Mouse (Mus musculus) adrenal gland, postnatal 36 days (tissue): Measurements from ENCODE around the gene Madd. TPM values are rescaled to one million over a fixed set of nuclear protein-coding genes. Genes with fewer than 3 reads are reported as not detected.

Experiments used
- DNase-seq, 2 experiments: peaks; one replicate each; pipeline ENCODE4 v3.0.0; 2021; ENCODE audit warnings: mixed read lengths in 1 of 2
- total RNA-seq, 2 experiments: library from RNA; stranded (reverse); gene quantifications; 2 replicates each; pipeline ENCODE4 v1.2.3; 2021

The Madd gene
- total RNA-seq, 2 experiments from 2014 or later: 18.4 to 26.1 TPM

DNA sequence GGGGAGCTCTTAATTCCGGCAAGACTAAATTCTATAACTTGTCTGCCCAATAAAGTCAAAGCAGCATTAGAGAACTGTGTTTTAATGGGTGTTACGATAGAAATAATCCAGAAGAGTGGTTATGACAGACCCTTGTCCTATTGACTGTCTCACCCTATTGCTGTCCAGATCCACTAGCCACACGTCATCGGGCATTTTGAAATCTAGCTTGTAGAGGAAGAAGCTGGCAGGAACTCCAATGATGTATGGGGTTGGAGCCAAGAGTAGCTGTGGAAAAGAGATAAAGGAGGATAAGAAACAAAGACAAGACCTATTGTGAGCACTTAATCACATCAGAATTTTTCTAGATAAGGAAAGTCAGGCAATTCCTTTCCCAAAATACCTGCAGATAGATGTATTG lies 8.1 kb downstream of the Madd start:
- DNase-seq: no peak

DNA sequence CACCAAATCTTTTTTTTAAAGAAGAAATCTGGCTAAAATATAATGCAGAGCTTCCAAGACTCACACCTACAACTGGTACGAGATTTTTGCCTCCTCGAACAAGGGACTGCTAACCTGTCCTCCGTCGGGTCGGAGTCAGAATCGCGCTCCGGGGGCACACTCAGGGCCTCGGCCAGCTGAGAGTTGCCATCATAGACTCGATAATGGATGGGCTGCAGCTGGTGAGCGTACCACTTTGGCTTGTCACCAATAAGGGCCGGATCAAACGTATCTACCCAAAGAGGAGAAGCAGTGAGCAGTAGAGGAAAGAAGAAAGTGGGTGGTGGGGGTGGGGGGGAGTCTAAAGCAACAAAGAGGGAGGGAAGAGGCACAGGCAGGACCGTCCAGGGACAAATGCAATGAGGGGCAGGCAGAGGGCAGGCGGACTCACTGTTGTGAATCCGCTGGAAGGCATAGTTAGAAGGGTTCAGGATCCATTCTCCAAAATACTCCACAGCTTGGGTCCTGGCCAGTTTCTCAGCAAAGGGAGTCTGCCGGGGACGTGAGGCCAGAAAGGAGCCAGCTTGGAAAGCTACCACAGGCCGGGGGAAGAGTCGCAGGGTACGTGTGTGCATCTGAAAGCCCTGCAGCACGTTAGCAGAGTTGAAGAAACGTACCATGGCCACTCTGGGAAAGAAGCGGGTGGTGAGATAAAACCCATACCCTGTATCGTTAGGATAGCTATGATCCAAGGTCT lies 13.9 kb downstream of the Madd start:
- DNase-seq: no peak

DNA sequence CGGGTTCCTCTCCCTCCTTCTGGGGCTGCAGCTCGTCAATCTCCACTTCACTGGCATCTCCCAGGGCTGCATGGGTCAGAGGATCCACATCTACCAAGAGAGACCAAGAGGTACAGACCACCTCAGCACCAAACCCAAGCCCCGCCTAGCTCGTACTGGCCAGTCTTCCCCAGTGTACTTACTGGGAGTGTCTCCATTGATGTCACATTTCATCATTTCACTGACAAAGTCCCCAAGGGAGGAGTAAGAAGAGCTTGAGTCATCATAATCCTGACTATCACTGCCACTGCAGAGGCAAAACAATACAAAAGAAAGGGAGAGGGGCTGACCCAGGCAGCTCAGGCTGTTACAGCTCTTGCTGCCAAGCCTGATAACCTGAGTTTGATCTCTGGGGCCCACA lies 16.0 kb downstream of the Madd start:
- no peak for DNase-seq

GRCm38 (mm10) chr2:91164991-91165390 lies 18.6 kb downstream of the Madd start:
- DNase-seq: no peak

GRCm38 (mm10) chr2:91163532-91163931 lies 20.1 kb downstream of the Madd start:
- DNase-seq: no peak

DNA sequence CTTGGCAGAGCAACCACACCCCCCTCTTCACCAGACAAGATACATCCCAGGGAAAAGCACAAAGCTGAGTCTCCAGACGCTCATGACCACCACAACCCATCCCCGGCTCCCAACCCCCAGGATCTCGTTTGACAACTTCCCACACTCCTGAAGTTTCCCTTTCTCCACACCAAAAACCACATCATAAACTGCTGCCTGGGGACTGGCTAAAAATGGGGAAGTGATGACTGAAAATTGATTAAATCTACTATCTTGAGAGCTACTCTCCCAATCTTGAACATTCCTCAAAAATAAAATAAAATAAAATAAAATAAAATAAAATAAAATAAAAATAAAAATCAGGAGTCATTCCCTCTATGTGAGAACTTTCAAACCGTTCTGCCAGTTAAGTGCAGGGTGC lies 20.7 kb downstream of the Madd start:
- DNase-seq: no peak

DNA sequence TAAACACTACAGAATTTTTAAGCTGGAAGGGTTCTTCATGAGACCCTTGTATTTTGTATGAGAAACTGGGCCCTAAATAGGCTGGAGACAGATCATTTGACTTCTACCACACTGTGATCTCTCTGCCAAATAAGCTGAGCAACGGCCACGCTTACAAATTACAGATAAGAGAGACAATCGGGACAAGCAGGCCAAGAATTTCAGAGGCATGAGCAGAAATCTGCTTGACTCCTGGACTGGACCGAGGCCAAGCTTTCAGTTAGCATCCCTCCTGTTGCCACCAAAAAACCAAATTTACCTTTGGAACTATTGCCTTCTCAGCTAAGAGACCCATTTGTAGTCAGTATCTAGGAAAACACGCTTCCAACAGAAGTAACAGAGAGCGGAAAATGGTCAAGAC lies 23.0 kb downstream of the Madd start:
- no peak for DNase-seq

- no peak for DNase-seq
These were observed 26.5 kb downstream of the Madd start for GRCm38 (mm10) chr2:91157002-91157752.

DNA sequence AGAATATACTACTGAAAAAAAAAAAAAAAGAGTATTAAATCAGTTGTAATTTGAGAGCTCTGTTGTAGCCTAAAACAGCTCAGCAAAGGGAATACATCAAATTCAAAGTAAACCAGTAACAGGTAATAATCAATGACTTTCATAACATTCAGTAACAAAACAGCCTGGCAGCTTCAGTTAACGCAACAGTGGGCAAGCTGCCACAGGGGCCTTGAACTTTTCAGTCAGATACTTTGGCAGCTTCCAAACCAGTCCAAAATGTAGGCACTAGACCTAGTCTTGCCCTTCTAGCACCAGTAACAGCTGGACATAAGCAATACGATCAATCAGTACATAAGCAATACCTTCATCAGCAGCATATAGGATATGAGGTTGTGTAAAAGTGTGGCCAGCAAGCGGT lies 29.5 kb downstream of the Madd start:
- DNase-seq: peak; percentile 85 to 86

DNA sequence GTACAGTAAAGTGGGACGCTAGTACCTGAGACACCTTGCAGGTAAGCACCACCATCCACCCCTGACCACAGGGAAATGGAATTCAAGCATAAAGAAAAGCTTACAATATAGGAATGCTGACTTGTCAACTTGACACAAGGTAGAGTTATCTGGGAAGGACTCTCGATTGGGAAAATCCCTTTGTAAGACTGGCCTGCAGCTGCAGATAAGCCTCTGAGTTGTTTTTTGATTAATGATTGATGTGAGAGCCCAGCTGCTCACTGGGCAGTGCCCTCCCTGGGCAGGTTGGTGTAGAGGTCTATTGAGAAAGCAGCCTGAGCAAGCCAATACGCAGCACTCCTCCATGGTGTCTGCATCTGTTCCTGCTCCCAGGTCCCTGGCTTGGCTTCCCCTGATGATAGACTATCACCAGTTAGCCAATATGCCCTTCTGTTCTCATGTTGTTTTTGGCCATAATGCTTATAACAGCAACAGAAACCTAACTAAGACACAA lies 30.7 kb downstream of the Madd start:
- DNase-seq: no peak

- no peak for DNase-seq
These were observed 32.3 kb downstream of the Madd start for GRCm38 (mm10) chr2:91151331-91151730.

DNA sequence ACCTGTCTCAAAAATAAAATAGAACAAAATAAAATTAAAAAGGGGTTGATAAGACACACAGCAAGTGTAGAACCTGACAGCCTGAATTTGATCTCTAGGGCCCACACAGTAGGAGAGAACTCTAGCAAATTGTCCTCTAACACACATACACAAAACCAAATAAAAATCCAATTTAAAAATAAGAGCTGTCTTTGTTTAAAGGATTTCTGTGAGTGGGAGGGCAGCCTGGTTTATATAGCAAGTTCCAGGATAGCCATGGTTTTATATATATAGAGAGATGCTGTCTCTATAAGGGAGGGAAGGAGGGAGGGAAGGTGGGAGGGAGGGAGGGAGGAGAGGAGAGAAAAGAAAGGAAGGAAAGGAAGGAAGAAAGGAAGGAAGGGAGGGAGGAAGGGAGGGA lies 35.5 kb downstream of the Madd start:
- DNase-seq: no peak

- DNase-seq: no peak
These were observed 40.2 kb downstream of the Madd start for GRCm38 (mm10) chr2:91143401-91143800.

DNA sequence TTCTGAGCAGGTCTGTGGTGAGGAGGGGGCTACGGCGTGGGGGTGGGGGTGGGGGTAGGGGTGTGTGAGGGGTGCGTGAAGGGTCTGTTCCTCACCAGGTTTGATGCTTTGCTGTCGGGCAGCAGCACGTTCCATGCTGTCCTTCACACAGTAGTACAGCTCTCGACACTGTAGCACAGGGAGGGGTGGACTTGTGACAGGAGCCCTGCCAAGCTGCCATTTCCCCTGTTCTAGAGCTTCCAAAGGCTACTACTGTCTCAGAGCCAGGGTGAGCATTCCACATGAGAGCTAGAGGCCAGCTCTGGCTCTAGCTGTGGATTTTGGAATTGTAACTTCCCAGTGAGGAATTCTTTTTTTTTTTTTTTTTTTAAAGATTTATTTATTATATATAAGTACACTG lies 40.7 kb downstream of the Madd start:
- DNase-seq: no peak

DNA sequence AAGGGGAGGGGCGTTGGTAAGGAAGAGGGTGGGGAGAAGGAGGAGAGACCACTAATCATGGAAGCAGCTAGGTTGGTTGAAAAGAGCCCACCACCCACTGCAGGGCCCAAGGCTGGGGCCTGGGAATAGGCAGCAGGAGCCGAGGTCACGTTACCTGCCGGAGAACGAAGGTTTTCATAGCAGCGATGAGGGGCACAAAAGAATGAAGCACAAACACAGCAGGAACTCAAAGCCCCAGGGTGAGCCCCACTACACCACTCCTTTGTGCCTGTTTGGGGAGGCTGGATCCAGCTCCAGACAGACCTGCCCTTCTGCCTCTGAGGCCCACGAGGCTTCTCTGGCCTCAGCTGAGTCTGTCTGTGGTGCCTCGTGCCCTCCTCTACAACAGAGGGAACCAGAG lies 43.9 kb downstream of the Madd start:
- no peak for DNase-seq

- DNase-seq: no peak
These were observed 44.3 kb downstream of the Madd start for GRCm38 (mm10) chr2:91139311-91139710.

DNA sequence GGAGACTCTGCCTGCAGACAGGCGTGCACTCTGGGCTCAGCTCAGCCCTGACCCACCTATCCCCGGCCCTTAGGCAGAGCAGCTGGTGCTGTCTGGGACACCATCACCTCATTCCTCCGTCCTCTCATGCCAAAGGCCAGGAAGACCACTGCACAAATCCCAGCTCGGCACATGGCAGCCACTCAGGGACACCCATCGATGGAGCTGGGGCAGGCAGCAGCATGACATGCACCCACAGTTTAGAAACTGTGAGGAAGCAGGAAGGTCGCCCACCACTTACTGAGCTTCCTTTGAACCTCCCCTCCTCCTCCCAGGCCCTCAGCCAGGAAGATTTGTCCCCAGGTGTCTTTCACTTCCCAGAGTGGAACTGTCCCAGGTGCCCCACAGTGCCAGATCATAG lies 46.2 kb downstream of the Madd start:
- DNase-seq: no peak

- no peak for DNase-seq
These were observed 46.9 kb downstream of the Madd start for GRCm38 (mm10) chr2:91136513-91137412.

DNA sequence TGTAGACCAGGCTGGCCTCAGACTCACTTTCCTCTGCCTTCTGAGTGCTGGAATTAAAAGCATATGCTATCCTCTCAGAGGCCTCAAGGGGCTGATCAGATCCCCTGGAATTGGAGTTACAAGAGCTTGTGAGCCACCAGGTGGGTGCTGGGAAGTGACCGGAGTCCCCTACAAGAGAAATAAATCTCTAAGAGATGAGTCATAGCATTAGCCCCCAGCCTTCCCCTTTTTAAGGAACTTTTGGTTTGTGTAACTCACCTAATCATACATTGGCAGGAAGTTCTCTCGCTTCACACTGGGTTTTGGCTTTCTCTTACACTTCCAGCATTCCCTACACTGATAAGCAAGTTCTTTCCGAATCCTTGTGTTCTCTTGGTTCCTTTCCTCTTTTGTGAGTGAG lies 51.6 kb downstream of the Madd start:
- no peak for DNase-seq

- no peak for DNase-seq
These were observed 52.4 kb downstream of the Madd start for GRCm38 (mm10) chr2:91131251-91131650.

DNA sequence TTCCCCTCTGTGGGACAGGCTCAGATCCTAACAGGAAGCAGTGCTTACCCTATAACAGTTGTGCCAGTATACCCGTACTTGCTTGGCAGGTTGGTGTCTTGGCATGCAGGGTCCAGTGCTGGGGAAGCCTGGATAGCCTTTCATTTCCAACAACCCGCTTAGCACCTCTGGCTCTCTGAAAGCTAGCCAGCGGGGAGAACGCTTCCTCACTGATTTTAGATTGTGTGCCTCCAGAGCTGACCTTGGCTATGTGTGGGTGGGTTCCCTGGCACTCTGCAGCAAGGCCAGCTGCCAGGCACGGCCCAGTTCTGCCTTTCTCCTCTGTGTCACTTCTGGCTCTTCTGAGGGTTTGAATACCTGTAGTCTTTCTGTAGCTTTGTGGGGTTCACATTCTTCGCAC lies 53.5 kb downstream of the Madd start:
- peak; percentile 64 to 76 for DNase-seq

- no peak for DNase-seq
These were observed 54.9 kb downstream of the Madd start for GRCm38 (mm10) chr2:91128761-91129160.

- no peak for DNase-seq
These were observed 58.5 kb downstream of the Madd start for GRCm38 (mm10) chr2:91125101-91125500.
